Mouse (Mus musculus): Measurements from ENCODE around the gene Nmral1.

- 0 out of 4 replicates have a peak, but pooled peaks of 1 of the 2 experiments have one; percentile 36 for TF ChIP-seq POLR2A (IDR thresholded peaks at IDR 0.05; ENCODE audit: control insufficient read depth in 1 of 2, insufficient read depth in 1 of 2, low read depth in 1 of 2, low read length in 2 of 2, poor library complexity in 1 of 2)
- TF ChIP-seq CTCF (IDR thresholded peaks at IDR 0.05 in 2 of 3, conservative IDR thresholded peaks at IDR 0.05 in 1 of 3; ENCODE audit: control insufficient read depth in 1 of 3, insufficient read depth in 1 of 3, low read depth in 2 of 3, low read length in 3 of 3, poor library complexity in 1 of 3, severe bottlenecking in 1 of 3) = no peak
Measured at GRCm38 (mm10) chr16:4726528-4727128, 7.5 kb upstream of the Nmral1 start.
